Mouse (Mus musculus) embryonic fibroblast, embryonic 13.5 days (primary cell): ENCODE measurements around the gene Hmbs.

Experiments used
- CTCF ChIP-seq: IDR thresholded peaks from 2 replicates; pipeline ENCODE4 v1.5.1; 2011; ENCODE audit warnings: mild to moderate bottlenecking, control low read depth, low read length, moderate library complexity, borderline replicate concordance; ENCODE audit not compliant: insufficient read depth
- POLR2A ChIP-seq: IDR thresholded peaks from 2 replicates; pipeline ENCODE4 v1.6.1; 2011; ENCODE audit warnings: low read depth, mild to moderate bottlenecking, control low read depth, low read length, moderate library complexity

GRCm38 (mm10) chr9:44311136-44312134 is 32.6 kb downstream of the Hmbs start:
- TF ChIP-seq CTCF (no peak), POLR2A (no peak)
